Mouse (Mus musculus) heart, postnatal 0 days (tissue): ENCODE results near the gene Frmd4b.

Source experiments
- CTCF ChIP-seq: IDR thresholded peaks from 2 replicates; pipeline ENCODE4 v1.5.1; 2016; ENCODE audit warnings: antibody characterized with exemption, control low read depth, low read depth
- EP300 ChIP-seq: IDR thresholded peaks from 2 replicates; pipeline ENCODE4 v1.6.1; 2016; ENCODE audit warnings: antibody characterized with exemption, low read depth

DNA sequence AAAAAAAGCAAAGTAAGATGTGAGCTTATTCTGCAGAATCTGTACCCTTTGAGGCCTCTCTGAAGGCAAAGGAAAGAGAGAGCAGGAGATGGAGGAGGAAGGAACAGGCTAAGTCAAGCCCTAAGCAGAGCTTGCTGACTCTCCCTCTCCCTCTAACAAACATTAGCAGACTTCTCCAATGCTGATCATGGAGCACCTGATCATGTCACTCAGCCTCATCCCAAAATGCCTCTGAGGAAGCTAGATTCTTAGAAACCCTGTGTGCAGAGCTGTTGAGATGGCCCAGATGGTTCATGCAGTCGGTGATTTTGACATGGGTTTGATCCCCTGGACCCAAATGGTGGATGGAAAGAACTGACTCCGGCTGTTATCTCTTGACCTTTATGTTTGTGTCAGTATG, 350.2 kb downstream of the Frmd4b start:
- TF ChIP-seq CTCF: no peak
- no peak for TF ChIP-seq EP300
